Mouse (Mus musculus) liver, embryonic 14.5 days (tissue): ENCODE measurements at regions not wholly inside any gene's neighbourhood (a gene's known extent, or its start where the extent isn't known, plus 50 kb on each side); places are given as distances from the start of the nearest gene placed in this dataset.

Source experiments
- ATAC-seq: fragments of 200-750 bp; cut with Nextera tagmentation; 2 replicates; pipeline ENCODE4 v1.8.0; 2017; ENCODE audit warnings: moderate number of reproducible peaks, mild to moderate bottlenecking, moderate library complexity; ENCODE audit not compliant: insufficient read depth
- DNase-seq, 3 experiments: peaks; one replicate each; pipeline ENCODE4 v3.0.0-alpha.2; 2012 to 2013; ENCODE audit warnings: low read depth in 3 of 3, low spot score in 3 of 3
- H3K27ac ChIP-seq: fragments of 300-500 bp; sonication (generic); 2 replicates; pipeline ENCODE4 v1.5.1; 2014; ENCODE audit warnings: moderate library complexity, mild to moderate bottlenecking, control low read depth, inconsistent platforms
- H3K27me3 ChIP-seq: fragments of 300-500 bp; sonication (generic); 2 replicates; pipeline ENCODE4 v1.6.1; 2014; ENCODE audit warnings: mild to moderate bottlenecking, low read length, moderate library complexity; ENCODE audit not compliant: control insufficient read depth, insufficient read depth
- H3K36me3 ChIP-seq: fragments of 300-500 bp; sonication (generic); replicated peaks from 2 replicates; pipeline ENCODE4 v1.6.1; 2014; ENCODE audit warnings: low read depth; ENCODE audit not compliant: control insufficient read depth, insufficient read depth
- H3K4me1 ChIP-seq, 2 experiments: fragments of 200-500 bp in 1 of 2; fragments of 300-500 bp in 1 of 2; sonication (generic) in 1 of 2; replicated peaks; 2 replicates each; pipeline ENCODE4 v1.6.1; 2012 to 2014; ENCODE audit warnings: antibody characterized with exemption in 1 of 2, inconsistent platforms in 1 of 2, low read length in 1 of 2; ENCODE audit not compliant: control insufficient read depth in 2 of 2, insufficient read depth in 2 of 2
- H3K4me2 ChIP-seq: fragments of 300-500 bp; sonication (generic); 2 replicates; pipeline ENCODE4 v1.6.1; 2014; ENCODE audit warnings: low read depth, mild to moderate bottlenecking, control low read depth, moderate library complexity
- H3K4me3 ChIP-seq, 2 experiments: fragments of 200-500 bp in 1 of 2; fragments of 300-500 bp in 1 of 2; sonication (generic) in 1 of 2; 2 replicates each; pipeline ENCODE4 v1.5.1; 2012 to 2014; ENCODE audit warnings: low read depth in 2 of 2, low read length in 2 of 2, mild to moderate bottlenecking in 2 of 2, control low read depth in 1 of 2, inconsistent platforms in 1 of 2, moderate library complexity in 1 of 2; ENCODE audit not compliant: insufficient read depth in 1 of 2
- H3K9ac ChIP-seq: fragments of 300-500 bp; sonication (generic); replicated peaks from 2 replicates; pipeline ENCODE4 v1.6.1; 2014; ENCODE audit warnings: mild to moderate bottlenecking, control low read depth, moderate library complexity
- H3K9me3 ChIP-seq: fragments of 300-500 bp; sonication (generic); 2 replicates; pipeline ENCODE4 v1.6.1; 2016; ENCODE audit warnings: low read length, mixed read lengths; ENCODE audit not compliant: control insufficient read depth
- CTCF ChIP-seq: IDR thresholded peaks from 2 replicates; pipeline ENCODE4 v1.5.1; 2016; ENCODE audit warnings: antibody characterized with exemption, low read depth, control low read depth
- EP300 ChIP-seq: IDR thresholded peaks from 2 replicates; pipeline ENCODE4 v1.6.1; 2016; ENCODE audit warnings: antibody characterized with exemption, low read depth
- WGBS: fragments of 180-500 bp; shearing (Covaris S2); extraction: QIAGEN DNeasy Blood & Tissue Kit; methylation state at CpG from one replicate; pipeline ENCODE4 v1.1.7; 2014; ENCODE audit not compliant: insufficient replicate concordance; 5-methylcytosine and 5-hydroxymethylcytosine counted together

DNA sequence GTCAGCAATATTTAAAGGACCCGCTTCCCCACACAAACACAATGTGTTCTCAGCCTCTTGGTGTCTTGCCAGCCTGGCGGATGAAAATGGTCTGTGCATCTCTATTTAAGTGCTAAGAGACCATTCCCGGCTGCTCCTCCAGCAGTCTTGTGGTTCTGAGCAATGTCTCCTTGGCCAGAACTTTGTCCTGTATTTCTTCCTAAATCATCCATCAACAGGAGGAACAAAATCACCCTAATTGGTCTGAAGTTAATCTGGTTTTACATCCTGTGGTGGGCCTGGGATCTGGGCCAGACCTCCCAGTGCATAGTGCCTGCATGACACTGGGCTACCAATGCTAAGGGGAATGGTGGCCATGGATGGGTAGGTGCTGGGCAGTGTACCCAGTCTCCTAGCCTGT is 123.6 kb downstream of the 9530068E07Rik start:
- DNase-seq, result no peak
- Histone ChIP-seq H3K9me3 (no peaks in the 10 kb centered on the region), H3K9ac (no peak overlapping the region), H3K4me2 (no peak overlapping the region), H3K4me3 (no peak overlapping the region), H3K36me3 (no peaks in the 10 kb centered on the region), H3K4me1 (no peaks in the 10 kb centered on the region; a peak in 1 of 4 replicates), H3K27ac (no peak overlapping the region), H3K27me3 (no peaks in the 10 kb centered on the region)
- 58% methylated on average over 3 of the region's 3 CpGs for WGBS
- ATAC-seq, result no peak
- TF ChIP-seq CTCF (no peak), EP300 (no peak)

- Histone ChIP-seq H3K27me3 (no peaks in the 10 kb centered on the region), H3K27ac (no peak overlapping the region), H3K9me3 (no peaks in the 10 kb centered on the region), H3K36me3 (no peaks in the 10 kb centered on the region), H3K4me2 (no peak overlapping the region), H3K4me1 (no peaks in the 10 kb centered on the region; a peak in 2 of 4 replicates), H3K9ac (no peak overlapping the region), H3K4me3 (no peak overlapping the region)
- 32% methylated on average over 4 of the region's 4 CpGs for WGBS
- ATAC-seq, result no peak
- DNase-seq, result no peak
- TF ChIP-seq EP300, result no peak
- TF ChIP-seq CTCF, result peak; percentile 42; the same call in 1 of the 2 replicates
These were observed 125.7 kb downstream of the 9530068E07Rik start for GRCm38 (mm10) chr11:52521879-52522278.

- Histone ChIP-seq H3K9ac (no peak overlapping the region), H3K4me3 (no peak overlapping the region), H3K27me3 (no peaks in the 10 kb centered on the region), H3K4me1 (no peaks in the 10 kb centered on the region; a peak in 2 of 4 replicates), H3K36me3 (no peaks in the 10 kb centered on the region), H3K4me2 (no peak overlapping the region), H3K27ac (no peak overlapping the region), H3K9me3 (no peaks in the 10 kb centered on the region)
- ATAC-seq (no peak), DNase-seq (no peak)
- TF ChIP-seq CTCF (no peak), EP300 (no peak)
- 43% methylated on average over 3 of the region's 3 CpGs for WGBS
These were observed 126.2 kb downstream of the 9530068E07Rik start for GRCm38 (mm10) chr11:52522384-52522783.

- Histone ChIP-seq H3K36me3 (no peaks in the 10 kb centered on the region), H3K4me1 (no peaks in the 10 kb centered on the region; a peak in 2 of 4 replicates), H3K9ac (no peak overlapping the region), H3K27ac (no peak overlapping the region), H3K9me3 (no peaks in the 10 kb centered on the region), H3K4me2 (no peak overlapping the region), H3K27me3 (no peaks in the 10 kb centered on the region), H3K4me3 (no peak overlapping the region)
- DNase-seq (no peak), ATAC-seq (no peak)
- TF ChIP-seq EP300 (no peak), CTCF (no peak)
- 7% methylated on average over 4 of the region's 4 CpGs for WGBS
These were observed 127.0 kb downstream of the 9530068E07Rik start for GRCm38 (mm10) chr11:52523191-52523590.

- no peaks in the 10 kb centered on the region for H3K27me3 ChIP-seq
- H3K4me2 ChIP-seq, result no peak overlapping the region
- ATAC-seq (no peak), DNase-seq (no peak)
- no peaks in the 10 kb centered on the region for H3K9me3 ChIP-seq
- H3K27ac ChIP-seq, result no peak overlapping the region
- TF ChIP-seq EP300 (no peak), CTCF (no peak)
- H3K36me3 ChIP-seq, result no peaks in the 10 kb centered on the region
- no peak overlapping the region for H3K9ac ChIP-seq
- no peaks in the 10 kb centered on the region; a peak in 2 of 4 replicates for H3K4me1 ChIP-seq
- H3K4me3 ChIP-seq, result no peak overlapping the region
- 22% methylated on average over 2 of the region's 2 CpGs for WGBS
These were observed 127.4 kb downstream of the 9530068E07Rik start for GRCm38 (mm10) chr11:52523671-52524070.
